Mouse (Mus musculus): ENCODE measurements around the gene Arfgef2.

Gene Arfgef2

DNA sequence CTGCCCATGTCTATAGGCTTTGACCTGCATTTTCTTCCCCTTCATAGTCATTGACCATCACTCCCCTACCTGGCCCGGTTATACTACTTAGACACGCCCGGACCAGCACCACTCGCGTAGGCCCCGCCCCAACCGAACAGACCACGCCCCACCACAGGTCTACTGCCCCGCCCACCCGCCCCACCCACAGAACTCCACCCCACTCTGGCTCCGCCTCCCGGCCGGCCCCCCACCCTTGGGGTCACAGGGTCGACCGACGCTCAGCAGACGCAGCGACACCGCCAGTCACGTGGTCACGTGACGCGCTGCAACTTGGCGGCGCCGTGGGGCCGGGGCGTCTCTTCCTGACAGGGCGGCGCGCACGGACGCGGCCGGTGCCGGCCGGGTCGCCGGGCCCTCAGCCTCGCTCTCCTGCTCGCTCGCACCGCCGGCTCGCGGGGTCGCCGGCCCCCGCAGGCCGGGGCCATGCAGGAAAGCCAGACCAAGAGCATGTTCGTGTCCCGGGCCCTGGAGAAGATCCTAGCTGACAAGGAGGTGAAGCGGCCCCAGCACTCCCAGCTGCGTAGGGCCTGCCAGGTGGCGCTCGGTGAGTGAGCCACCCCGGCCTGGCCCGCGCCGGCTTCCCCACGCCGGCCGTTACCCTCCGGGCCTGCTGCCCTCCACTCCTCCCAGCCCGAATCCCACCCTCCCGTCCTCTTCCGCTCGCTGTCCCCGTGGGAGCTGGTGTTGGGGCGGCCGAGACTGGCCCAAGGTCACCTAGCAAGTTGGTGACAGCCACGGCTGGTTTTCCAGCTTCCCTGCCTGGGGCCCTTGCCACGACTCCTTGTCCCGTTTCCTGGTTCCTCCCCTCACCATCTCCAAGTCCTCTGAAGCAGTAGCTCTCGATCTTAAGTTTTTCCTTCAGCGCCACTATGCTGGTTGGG, at the start of gene Arfgef2:
Gene Arfgef2 (plus strand): TSS at position 339 of the 923 bp plus-strand sequence.
- DNase-seq (ENCODE audit: low spot score), result peak; percentile 82

DNA sequence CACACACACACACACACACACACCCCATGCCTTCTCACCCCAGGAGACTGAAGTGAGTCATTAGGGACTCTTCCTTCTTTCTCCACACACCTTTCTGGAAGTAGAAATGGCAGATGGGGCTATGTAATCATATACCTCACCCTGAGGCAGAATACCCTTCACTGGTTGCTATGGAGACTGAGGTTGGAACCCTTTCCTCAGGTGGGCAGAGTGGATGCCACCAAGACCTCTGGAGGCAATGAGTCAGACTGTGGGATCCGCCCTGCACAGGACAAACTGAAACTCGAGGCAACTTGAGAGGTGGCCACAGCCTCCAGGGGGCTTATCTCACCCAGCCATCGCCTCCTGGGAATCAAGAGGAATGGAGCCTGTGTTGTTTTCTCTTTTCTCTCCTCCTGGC, 47.4 kb upstream of the Arfgef2 start:
- DNase-seq (ENCODE audit: low spot score), result no peak

DNA sequence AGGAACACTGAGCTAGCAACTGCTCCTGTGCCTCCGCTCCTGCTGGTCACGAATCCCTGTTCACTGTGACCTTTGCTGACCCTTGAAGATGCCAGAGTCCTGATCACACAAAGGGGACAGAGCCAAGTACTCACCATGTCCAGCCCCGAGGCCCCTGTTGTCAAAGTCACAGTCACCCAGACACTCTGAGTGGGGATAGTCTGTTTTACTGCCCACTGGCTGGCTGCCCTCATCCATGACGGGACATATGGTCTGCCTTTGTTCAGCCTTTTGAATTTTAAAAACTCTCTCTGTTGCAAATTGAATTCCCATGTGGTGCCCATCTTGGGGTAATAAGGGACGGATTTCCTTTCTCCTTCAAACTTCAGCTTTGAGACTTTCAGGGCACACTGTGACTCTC, 41.3 kb upstream of the Arfgef2 start:
- no peak for DNase-seq (ENCODE audit: low spot score)

DNA sequence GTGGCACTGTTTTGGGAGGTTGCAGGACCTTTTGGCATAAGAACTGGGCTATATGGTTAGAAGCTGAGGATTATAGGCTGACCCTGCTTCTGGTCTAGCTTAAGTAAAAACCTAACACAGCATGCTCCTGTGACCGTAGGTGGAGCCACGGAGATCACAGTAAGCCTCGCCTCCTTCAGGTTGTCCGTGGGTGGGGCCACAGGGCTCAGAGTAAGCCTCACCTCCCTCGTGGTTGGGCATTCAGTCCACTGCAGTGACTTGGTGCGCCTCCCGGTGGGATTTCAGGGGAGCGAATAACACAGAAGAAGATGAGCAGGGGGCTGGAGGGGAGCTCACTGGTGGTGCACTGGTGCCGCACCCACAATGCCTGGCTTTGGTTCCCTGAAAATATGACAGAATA, 37.8 kb upstream of the Arfgef2 start:
- DNase-seq (ENCODE audit: low spot score), result no peak

GRCm38 (mm10) chr2:166771396-166771795, 34.0 kb upstream of the Arfgef2 start:
- DNase-seq (ENCODE audit: low spot score), result no peak

DNA sequence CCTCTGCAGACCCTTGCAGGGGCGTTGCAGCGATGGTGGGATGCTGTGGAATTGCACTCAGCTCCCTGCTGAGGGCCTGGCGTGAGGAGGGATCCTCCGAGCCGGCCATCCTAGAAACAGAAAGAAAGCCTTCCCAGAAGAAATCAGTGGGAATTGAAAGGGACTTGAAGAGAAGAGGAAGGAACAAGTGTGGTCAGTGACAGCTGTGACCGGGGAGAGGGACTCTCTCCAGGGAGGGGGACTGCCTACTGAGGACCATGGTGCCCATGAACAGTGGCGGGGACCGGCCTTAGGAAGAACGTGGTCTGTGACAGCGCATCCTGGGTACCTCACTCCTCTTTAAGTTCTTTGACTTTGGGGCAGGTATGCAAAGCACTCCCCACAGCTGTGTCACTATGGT, 31.8 kb upstream of the Arfgef2 start:
- DNase-seq (ENCODE audit: low spot score), result no peak

GRCm38 (mm10) chr2:166774275-166774674, 31.1 kb upstream of the Arfgef2 start:
- DNase-seq (ENCODE audit: low spot score), result no peak

GRCm38 (mm10) chr2:166775357-166775893, 30.0 kb upstream of the Arfgef2 start:
- no peak for DNase-seq (ENCODE audit: low spot score)

DNA sequence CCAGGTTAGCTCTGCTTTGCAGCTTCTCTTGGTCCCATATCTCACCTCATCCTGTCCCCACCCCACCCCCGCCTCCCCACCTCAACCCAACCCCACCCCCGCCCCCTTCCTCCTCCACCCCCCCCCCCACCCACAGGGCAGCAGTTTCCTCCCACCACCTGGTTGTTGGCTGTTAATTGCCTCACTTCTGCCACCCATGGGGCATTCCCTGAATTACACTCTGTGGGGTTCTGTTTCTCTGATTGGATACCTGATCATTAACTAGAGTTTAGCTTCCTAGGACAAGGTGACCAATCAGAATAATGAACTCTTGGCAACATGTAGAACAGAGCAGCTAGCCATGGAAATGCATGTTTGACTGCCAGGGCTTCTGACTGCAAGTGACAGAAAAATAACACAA, 29.1 kb upstream of the Arfgef2 start:
- no peak for DNase-seq (ENCODE audit: low spot score)

DNA sequence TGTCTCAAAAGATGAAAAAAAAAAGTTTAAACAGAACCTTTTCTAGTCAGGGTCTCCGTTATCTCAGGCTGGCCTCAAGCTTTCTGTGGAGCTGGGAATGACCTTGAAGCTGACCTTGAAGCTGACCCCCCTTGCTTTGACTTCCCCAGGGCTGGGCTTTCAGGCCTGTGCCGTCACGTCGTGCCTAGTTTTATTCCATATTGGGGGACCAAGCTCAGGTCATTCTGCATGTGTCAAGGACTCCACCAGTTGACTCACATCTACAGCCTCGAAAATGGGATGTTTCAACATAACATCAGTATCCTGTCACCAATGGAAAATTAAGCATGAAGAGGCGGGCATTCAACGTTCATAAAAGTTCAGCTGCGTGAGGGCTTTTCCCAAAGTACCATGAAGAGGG, 25.4 kb upstream of the Arfgef2 start:
- DNase-seq (ENCODE audit: low spot score), result peak; percentile 10

DNA sequence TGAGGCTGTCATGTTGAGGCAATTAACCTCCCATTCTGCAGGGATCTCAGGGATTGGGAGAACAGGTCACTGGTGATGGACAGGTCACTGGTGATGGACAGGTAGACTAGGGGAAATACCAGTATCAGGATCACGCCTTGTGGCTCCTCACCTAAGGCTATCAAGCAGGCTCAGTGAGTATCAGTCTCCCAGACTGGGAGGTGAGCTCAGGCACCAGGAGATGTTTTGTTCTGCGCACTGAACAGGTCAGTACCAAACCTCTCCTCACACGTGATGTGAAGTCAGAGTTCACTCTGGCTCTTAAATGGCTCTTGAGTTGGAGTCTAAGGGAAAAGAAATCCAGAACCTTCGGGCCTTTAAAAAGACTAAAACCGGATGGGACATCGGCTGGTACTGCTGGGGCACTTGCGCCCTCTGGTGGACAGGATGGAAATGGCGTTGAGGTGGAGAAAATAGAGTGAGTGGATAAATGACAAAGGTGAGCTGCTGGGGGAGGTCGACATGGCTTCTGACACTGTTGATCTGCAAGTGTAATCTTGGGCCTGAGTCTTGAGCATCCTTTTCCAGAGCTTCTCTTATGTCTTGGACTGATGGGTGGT, 24.3 kb upstream of the Arfgef2 start:
- DNase-seq (ENCODE audit: low spot score), result no peak

GRCm38 (mm10) chr2:166784376-166784775, 21.0 kb upstream of the Arfgef2 start:
- DNase-seq (ENCODE audit: low spot score), result no peak

GRCm38 (mm10) chr2:166786353-166787004, 18.9 kb upstream of the Arfgef2 start:
- peak; percentile 83 for DNase-seq (ENCODE audit: low spot score)

GRCm38 (mm10) chr2:166791738-166792137, 13.7 kb upstream of the Arfgef2 start:
- no peak for DNase-seq (ENCODE audit: low spot score)

- no peak for DNase-seq (ENCODE audit: low spot score)
Observed at GRCm38 (mm10) chr2:166792355-166792754, 13.0 kb upstream of the Arfgef2 start, which contains the start of gene Trp53rkb. TSS of gene Trp53rkb (plus strand) at chr2:166792531.

GRCm38 (mm10) chr2:166793542-166794214, 11.7 kb upstream of the Arfgef2 start:
- peak; percentile 73 for DNase-seq (ENCODE audit: low spot score)

GRCm38 (mm10) chr2:166799615-166800472, 5.5 kb upstream of the Arfgef2 start:
- no peak for DNase-seq (ENCODE audit: low spot score)

GRCm38 (mm10) chr2:166800473-166800857, 4.9 kb upstream of the Arfgef2 start:
- DNase-seq (ENCODE audit: low spot score), result no peak

DNA sequence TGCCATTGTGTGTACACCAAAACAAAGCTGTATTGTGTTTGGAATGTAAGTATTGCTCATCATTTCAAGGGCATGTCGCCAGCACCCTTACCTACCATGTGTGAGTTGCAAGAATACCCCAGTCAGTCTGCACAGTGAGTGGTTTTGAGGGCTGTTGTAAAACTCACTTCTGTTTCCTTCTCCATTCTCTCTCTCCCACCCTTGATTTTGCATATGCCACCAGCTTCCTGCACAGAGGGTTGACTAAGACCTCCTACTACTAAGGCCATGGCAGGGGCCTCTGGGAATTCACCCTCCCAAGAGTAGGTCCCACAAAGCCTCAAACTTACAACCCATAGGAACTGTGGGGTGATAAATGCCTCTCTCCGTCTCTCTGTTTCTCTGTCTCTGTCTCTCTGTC, 4.0 kb upstream of the Arfgef2 start:
- no peak for DNase-seq (ENCODE audit: low spot score)

DNA sequence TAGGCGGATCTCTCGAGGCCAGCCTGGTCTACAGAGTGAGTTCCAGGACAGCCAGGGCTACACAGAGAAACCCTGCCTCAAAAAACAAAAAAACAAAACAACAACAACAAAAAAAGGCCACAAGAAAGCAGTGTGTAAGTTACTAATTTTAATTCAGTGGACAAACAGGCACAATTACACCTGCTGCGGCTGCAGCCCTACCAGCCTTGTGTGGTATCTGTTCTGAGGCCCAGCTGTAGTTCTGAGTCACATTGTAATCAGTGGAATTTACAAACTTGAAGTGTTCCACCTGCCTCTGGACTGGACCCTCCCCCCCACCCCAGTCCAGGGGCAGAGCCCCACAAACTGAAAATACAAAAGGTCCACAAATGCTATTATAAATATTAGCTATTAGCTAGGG, 2.1 kb upstream of the Arfgef2 start:
- DNase-seq (ENCODE audit: low spot score), result no peak

GRCm38 (mm10) chr2:166806173-166806705, 851 bp downstream of the Arfgef2 start:
- no peak for DNase-seq (ENCODE audit: low spot score)
